Mouse (Mus musculus): Measurements from ENCODE around the gene Srm. TPM values are rescaled to one million over a fixed set of nuclear protein-coding genes. Genes with fewer than 3 reads are reported as not detected.

The Srm gene
- polyA plus RNA-seq, 1 experiment = 75.6 TPM

DNA sequence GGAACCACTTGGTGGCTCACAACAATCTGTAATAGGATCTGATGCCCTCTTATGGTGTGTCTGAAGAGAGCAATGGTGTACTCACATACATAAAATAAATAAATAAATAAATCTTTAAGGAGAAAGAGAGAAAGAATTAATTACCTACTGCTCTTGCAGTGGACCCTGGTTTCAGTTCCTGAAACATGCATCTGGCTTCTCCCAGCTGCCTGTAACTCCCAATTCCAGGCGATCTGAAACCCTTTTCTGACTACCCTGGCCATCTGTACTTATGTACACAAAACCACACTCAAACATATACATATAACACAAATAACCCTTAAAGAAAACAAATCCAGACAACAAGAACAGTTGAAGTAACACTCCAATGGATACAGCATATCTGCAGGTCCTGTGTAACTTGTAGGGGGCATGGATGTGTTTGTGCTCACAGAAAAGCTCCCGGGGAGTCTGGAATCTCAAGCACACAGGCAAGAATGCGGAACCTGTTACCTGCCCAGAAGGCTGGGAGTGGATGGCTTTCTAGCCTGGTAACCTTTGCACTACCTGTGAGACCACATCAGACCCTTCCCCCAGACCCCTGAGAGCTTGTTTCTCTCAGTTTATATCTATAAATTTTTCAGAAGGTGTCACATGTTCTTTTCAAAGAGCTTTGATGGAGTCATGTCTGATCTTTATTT is 40.9 kb downstream of the Srm start:
- no peak for DNase-seq (ENCODE audit: extremely low spot score in 1 of 2, low spot score in 1 of 2)

GRCm38 (mm10) chr4:148633395-148634061 is 42.2 kb downstream of the Srm start:
- no peak for DNase-seq (ENCODE audit: extremely low spot score in 1 of 2, low spot score in 1 of 2)

- DNase-seq (ENCODE audit: extremely low spot score in 1 of 2, low spot score in 1 of 2) = no peak
Measured at GRCm38 (mm10) chr4:148635309-148635708, 44.0 kb downstream of the Srm start.

DNA sequence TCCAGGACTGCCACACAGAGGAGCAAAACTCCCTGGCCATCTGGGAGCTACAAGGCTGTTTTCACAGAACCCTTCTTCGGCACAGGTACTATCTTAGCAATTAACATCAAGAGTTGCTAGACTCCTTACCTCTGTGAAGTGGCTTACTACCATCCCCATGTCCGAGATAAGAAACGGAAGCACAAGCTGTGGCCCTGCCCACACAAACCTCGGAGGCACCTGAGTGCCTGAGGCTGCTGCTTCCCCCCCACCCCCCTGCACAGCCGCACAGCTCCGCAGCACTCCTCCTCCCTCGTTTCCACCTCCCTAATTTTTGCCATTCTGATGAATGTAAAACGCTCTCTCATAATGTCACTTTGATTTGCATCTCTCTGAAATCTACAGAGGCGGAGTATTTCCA is 47.0 kb downstream of the Srm start:
- no peak for DNase-seq (ENCODE audit: extremely low spot score in 1 of 2, low spot score in 1 of 2)

DNA sequence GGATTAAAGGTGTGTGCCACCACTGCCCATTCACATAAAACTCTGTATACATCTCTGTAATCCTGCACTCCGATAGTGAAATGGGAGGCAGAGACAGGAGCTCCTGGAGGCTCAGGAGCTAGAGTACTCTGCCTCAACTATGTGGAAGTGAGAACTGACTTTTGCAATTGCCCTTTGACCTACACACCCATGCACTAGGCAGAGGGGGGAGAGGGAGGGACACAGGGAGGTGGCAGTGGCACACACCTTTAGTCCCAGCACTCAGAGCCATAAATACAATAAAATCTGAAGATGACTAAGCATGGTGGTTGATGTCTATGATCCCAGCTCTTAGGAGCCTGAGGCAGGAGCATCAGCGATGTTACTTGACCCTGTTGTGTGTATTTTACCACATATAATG is 48.2 kb downstream of the Srm start:
- DNase-seq (ENCODE audit: extremely low spot score in 1 of 2, low spot score in 1 of 2) = no peak

- DNase-seq (ENCODE audit: extremely low spot score in 1 of 2, low spot score in 1 of 2) = no peak
Measured at GRCm38 (mm10) chr4:148641121-148641520, 49.8 kb downstream of the Srm start.

GRCm38 (mm10) chr4:148643291-148644156 is 52.2 kb downstream of the Srm start, which contains the start of gene Gm572:
TSS of gene Gm572 (plus strand) at chr4:148643317.
- no peak for DNase-seq (ENCODE audit: extremely low spot score in 1 of 2, low spot score in 1 of 2)

DNA sequence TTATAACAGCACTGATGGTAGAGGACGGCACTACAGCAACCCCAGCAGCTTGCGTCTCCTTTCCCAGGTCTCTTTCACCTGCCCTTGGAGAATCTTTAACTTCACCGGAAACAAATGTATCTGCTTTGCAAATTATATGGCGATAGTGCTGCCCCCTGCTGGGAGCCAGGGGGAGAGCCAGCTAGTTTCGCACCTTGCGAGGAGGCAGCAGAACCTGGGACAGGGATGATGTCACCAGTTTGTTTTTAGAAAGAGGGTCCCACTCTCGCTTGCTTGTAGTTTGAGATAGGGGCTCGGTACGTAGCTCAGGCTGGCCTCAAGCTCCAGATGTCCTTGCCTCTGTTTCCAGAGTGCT is 52.8 kb downstream of the Srm start:
- DNase-seq (ENCODE audit: extremely low spot score in 1 of 2, low spot score in 1 of 2) = peak in 1 of 2 experiments; percentile 74

Other genes starting within 250 kb of the Srm start
- gene Ubiad1, start 146.7 kb upstream of the Srm start, polyA plus RNA-seq (2012; rRNA removed) = 10.4 and 10.7 TPM in 2 replicates
- gene Mtor, start 142.9 kb upstream of the Srm start, polyA plus RNA-seq (2012; rRNA removed) = 44.1 and 45.0 TPM in 2 replicates
- gene Angptl7, start 91.0 kb upstream of the Srm start, polyA plus RNA-seq (2012; rRNA removed) = 0.28 and 0.40 TPM in 2 replicates
- gene Exosc10, start 33.1 kb upstream of the Srm start, polyA plus RNA-seq (2012; rRNA removed) = 44.8 and 45.4 TPM in 2 replicates
- gene Masp2, start 11.1 kb downstream of the Srm start, polyA plus RNA-seq (2012; rRNA removed) = 3.5 and 3.6 TPM in 2 replicates
- 286 and 304 TPM in 2 replicates for gene Tardbp, start 35.5 kb downstream of the Srm start, polyA plus RNA-seq (2012; rRNA removed)
- gene Gm572, start 51.8 kb downstream of the Srm start, polyA plus RNA-seq (2012; rRNA removed) = not detected in 2 replicates
- gene Casz1, start 212.9 kb downstream of the Srm start, polyA plus RNA-seq (2012; rRNA removed) = 0.78 and 0.82 TPM in 2 replicates

Data from frontal cortex, adult 2 months (tissue).